Mouse (Mus musculus): ENCODE measurements around the gene Rnf145.

Gene Rnf145

DNA sequence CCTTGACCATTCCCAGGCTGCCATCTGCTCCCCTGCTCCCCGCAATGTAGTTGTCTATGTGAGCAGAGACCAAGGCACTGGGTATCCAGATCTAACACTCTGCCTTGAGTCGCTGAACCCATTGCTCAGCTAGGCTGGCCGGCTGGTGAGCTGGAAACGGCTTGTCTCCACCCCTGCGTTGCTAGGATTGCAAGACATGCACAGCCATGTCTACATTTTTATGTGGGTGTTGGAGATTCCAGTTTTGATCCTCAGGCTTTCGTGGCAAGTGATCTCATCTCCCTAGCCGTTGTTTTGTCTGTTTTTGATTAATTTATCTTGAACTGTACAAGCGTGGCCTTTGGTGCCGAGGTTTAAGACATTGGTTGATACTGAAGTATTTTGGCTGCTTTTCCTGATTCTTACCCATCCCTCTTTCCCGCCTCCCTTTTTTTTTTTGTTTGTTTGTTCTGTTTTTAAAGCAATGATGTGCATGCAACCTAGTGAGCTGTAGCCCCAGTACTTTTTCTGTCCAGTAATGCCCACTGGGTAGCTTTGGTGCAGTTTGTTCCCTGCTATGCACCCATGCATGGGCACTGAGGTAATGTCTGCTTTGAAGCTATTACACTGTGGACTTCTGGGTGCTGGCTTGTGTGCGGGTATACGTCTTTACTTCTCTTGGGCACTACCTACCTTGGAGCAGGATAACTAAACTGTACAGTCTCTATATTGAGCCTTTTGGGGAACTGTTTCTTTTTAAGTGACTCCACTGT, 16.4 kb downstream of the Rnf145 start:
- DNase-seq (ENCODE audit: low read depth, low spot score), result no peak

- no peak for DNase-seq (ENCODE audit: low read depth, low spot score)
Observed at GRCm38 (mm10) chr11:44537403-44537802, 18.6 kb downstream of the Rnf145 start.

DNA sequence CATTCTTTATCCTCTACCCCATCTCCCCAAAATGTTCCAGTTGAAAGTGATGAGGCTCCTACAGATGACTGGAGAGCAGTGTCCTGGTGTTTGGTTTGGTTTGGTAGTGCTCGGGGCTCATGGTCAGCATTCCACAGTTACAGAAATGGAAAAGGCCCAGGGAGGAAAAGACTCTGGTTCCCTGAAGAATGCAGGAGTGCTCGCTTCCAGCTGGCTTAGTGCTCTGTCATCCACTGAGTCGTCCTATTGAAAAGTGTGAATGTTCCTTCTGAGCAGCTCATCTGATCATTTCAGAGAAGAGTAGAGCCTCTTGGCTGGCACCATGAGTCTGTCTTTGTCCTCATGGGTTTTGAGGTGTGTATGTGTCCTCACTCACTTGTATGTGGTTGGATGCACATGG, 19.3 kb downstream of the Rnf145 start:
- no peak for DNase-seq (ENCODE audit: low read depth, low spot score)

DNA sequence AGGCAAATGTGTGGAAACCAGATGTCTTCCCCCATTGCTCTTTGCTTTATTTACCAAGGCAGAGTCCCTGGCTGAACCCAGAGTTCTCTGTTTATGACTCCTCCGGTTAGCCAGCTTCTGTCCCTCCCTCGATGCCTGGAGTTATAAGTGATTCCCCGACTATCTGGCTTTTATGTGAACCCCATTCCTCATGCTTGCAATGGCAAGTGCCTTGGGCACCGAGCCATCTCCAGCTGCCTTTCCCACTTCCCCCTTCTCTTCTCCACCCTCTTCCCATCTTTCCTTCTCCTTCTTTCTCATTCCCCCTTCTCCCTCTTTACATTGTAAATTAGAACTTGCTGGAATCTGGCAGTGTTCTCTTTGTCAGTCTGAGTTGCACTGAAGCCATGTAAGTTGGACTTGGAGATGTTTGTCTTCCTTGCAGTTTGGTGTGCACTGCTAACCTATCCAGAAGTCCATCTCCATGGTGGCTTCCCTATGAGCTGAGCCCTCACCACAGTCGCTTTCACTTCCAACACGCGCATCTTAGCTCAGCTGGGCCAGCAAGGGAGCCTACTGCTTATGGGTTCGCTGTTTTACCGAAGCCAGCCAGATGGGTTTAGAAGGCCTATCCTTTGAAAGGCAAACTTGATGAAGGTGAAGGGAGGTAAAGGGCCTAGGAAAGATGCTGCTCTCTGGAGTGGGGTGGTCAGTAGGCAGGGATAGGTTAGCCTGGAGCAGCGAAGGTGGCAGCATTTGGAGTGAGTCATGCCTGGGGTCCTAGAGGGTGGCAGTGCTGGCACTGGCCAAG, 19.9 kb downstream of the Rnf145 start:
- DNase-seq (ENCODE audit: low read depth, low spot score), result no peak

GRCm38 (mm10) chr11:44539291-44539930, 20.6 kb downstream of the Rnf145 start:
- DNase-seq (ENCODE audit: low read depth, low spot score), result no peak

- DNase-seq (ENCODE audit: low read depth, low spot score), result no peak
Observed at GRCm38 (mm10) chr11:44540243-44540642, 21.5 kb downstream of the Rnf145 start.

DNA sequence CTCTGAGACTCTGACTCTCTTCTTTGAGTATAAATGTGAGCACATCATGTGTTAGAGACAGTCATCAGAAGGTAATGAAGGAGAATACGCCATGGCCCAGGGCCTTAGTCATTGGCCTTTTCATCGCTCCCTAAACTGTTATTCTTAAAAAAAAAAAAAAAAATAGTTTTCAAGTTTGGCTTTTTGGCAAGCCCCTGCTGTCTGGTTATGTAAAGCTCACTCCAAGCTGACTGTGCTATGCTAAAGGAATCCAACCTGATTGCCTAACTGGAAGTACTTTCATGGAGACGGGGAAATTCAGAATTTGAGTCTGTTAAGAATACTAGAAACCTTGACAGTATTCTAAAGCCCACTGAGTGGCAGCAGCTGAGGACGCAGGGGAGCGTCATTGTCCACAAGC, 22.5 kb downstream of the Rnf145 start:
- no peak for DNase-seq (ENCODE audit: low read depth, low spot score)

- DNase-seq (ENCODE audit: low read depth, low spot score), result no peak
Observed at GRCm38 (mm10) chr11:44541813-44542212, 23.0 kb downstream of the Rnf145 start.

DNA sequence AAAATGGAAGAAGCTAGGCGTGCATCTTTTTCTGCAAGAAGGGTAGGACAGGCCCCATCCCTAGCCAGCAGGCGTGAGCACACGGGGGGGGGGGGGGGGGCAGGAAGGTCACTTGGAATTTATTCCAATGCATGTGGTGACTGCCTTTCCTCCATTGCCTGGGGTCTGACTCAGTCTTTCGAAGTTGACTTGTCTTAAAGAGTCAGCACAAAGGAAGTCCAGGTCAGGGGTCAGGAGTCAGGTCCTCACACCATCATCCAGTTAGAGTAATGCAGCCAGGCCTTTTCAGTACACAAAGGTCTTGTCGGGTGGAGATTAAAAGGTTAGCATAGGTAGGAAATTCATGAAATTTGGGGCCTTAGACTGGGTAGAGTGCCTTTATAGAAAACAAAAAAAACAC, 24.8 kb downstream of the Rnf145 start:
- no peak for DNase-seq (ENCODE audit: low read depth, low spot score)

GRCm38 (mm10) chr11:44543996-44544395, 25.2 kb downstream of the Rnf145 start:
- no peak for DNase-seq (ENCODE audit: low read depth, low spot score)

- DNase-seq (ENCODE audit: low read depth, low spot score), result no peak
Observed at GRCm38 (mm10) chr11:44545181-44545580, 26.4 kb downstream of the Rnf145 start.

DNA sequence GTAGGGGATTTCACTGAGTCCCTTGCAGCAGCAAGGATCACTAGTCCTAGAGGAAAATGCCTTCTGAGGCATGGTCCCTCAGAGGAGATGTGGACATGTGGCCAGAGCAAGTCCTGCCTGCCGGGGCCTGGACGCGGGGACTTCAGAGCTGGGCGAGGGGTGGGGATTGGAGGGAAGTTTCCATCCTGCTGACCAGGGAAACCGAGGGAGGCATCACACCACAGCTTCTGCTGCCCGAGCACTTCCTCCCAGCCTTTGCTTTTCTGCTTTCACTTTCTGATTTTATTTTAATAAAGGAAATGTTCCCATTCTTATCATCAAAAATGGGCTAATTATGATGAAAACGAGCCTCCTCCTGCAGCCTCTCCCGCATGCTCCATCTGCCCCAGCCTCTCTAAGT, 27.5 kb downstream of the Rnf145 start:
- DNase-seq (ENCODE audit: low read depth, low spot score), result no peak

DNA sequence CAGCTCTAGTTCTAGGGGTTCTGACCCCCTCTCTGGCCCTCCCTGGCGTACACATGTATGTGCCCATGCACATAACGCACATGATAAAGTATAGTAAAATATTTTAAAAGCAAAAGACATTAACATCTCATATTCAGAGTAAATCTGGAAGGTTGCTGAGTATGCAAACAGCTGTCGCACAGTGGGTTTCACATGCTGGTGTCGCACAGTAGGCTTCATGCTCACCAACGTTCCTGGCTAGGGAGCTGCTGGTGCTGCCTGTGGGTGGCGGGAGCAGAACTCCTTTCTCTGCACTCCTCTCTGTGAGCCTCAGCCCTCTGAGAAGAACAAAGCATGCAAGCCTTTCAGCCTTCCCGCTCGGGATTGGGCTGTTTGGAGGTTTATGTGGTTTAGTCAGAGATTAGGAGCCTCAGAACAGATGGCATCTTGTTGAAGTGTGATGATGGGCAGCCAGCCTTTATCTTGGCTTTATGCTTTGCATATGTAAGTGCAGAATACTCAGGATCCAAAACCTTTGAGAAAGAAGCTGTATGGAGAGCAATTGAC, 29.0 kb downstream of the Rnf145 start:
- no peak for DNase-seq (ENCODE audit: low read depth, low spot score)

GRCm38 (mm10) chr11:44548816-44549215, 30.1 kb downstream of the Rnf145 start:
- DNase-seq (ENCODE audit: low read depth, low spot score), result no peak

- no peak for DNase-seq (ENCODE audit: low read depth, low spot score)
Observed at GRCm38 (mm10) chr11:44549511-44550278, 30.9 kb downstream of the Rnf145 start.

DNA sequence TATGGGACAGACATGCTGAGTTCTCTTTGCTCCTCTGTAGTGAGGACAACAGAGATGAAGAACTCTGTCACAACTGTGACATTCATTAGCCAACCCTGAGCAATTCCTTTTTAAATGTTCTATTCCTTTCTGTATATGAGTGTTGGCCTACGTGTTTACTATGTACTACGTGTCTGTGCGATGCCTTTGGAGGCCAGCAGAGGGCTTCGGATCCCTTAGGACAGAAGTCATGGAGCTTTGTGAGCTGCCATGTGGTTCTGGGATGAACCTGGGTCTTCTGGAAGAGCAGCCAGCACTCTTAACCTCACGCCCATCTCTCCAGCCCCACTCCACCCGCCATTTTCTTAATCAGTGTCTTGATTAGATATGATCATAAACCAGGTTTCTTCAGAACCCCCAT, 32.2 kb downstream of the Rnf145 start:
- peak; percentile 74 for DNase-seq (ENCODE audit: low read depth, low spot score)

DNA sequence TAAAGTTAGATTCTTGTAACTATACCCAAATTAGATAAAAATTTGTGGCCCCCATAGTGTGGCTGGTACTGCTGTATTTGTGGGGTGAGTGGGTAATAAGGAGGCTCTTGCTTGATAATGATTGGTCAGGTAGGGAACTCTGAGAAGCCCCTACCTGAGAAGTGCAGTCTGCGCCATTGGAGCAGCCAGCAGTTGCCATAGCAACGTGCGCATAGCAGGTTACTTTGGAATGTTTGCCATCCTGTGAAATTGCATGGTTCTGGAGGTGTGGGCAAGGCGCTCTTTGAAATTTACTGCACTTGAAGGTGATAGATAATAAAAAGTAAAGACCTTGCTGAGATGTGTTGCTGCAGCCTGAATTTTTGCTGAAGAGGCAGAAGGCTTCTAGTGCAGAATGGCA, 35.6 kb downstream of the Rnf145 start:
- DNase-seq (ENCODE audit: low read depth, low spot score), result peak; percentile 38

DNA sequence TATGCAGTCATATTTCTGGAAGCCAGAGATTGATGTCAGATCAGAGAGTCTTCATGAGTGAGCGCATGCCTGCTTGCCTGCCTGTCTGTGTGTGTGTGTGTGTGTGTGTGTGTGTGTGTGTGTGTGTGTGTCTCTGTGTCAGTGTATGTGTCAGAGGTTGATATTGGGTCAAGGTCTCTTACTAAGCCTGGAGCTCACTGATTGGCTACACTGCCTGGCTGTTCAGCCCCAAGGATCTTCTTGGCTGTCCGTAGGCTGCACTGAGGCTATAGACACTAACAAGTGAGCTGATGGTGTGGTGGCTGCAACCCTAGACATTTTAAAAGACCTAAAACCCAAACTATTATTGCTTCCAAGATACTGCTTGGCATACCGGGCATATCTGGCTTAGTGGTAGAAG, 39.8 kb downstream of the Rnf145 start:
- no peak for DNase-seq (ENCODE audit: low read depth, low spot score)

- no peak for DNase-seq (ENCODE audit: low read depth, low spot score)
Observed at GRCm38 (mm10) chr11:44559466-44559865, 40.7 kb downstream of the Rnf145 start.

GRCm38 (mm10) chr11:44560396-44560795, 41.6 kb downstream of the Rnf145 start:
- DNase-seq (ENCODE audit: low read depth, low spot score), result no peak

- DNase-seq (ENCODE audit: low read depth, low spot score), result no peak
Observed at GRCm38 (mm10) chr11:44561476-44562015, 42.8 kb downstream of the Rnf145 start.
